Mouse (Mus musculus) G1E (cell line): ENCODE measurements around the gene Usp18.

Experiments used
- CTCF ChIP-seq: IDR thresholded peaks from 2 replicates; pipeline ENCODE4 v1.5.1; 2012; ENCODE audit warnings: low read depth, low read length, inconsistent platforms, mixed read lengths
- GATA1 ChIP-seq: IDR thresholded peaks from 2 replicates; pipeline ENCODE4 v1.6.1; 2012; ENCODE audit warnings: borderline replicate concordance, low read length, inconsistent platforms, mixed read lengths

DNA sequence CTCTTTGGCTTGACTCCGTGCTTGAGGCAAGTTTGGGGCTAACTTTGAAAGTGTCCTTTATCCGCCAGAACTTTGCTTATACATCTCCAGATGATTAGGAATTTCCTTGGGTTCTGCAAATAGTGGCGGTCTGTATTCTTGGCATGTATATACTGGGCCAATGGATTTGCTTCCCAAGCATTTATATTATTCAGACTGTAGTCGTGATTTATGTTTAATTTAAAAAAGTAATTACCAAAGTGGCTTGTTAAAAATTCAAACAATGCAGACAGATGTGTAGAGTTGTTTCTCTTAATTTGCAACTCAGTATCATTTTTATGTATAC lies 293 bp downstream of the Usp18 start:
- TF ChIP-seq GATA1: no peak
- no peak for TF ChIP-seq CTCF
